Mouse (Mus musculus) CD4-positive, CD25-positive, alpha-beta regulatory T cell, adult 4 months (primary cell): ENCODE data around the gene Adamts14. TPM values are rescaled to one million over a fixed set of nuclear protein-coding genes. Genes with fewer than 3 reads are reported as not detected.

ENCODE experiments used
- ATAC-seq: one replicate; pipeline ENCODE4 v1.8.0; 2017
- polyA plus RNA-seq, 2 experiments: library from polyadenylated mRNA; unstranded; fragments of 100-300 nt; shearing (Covaris generic); gene quantifications; one replicate each; pipeline ENCODE4 v1.2.1; 2017

Gene Adamts14
- under 1 TPM in 1 of 2 experiments, not detected in 1; 0.11 TPM for polyA plus RNA-seq

DNA sequence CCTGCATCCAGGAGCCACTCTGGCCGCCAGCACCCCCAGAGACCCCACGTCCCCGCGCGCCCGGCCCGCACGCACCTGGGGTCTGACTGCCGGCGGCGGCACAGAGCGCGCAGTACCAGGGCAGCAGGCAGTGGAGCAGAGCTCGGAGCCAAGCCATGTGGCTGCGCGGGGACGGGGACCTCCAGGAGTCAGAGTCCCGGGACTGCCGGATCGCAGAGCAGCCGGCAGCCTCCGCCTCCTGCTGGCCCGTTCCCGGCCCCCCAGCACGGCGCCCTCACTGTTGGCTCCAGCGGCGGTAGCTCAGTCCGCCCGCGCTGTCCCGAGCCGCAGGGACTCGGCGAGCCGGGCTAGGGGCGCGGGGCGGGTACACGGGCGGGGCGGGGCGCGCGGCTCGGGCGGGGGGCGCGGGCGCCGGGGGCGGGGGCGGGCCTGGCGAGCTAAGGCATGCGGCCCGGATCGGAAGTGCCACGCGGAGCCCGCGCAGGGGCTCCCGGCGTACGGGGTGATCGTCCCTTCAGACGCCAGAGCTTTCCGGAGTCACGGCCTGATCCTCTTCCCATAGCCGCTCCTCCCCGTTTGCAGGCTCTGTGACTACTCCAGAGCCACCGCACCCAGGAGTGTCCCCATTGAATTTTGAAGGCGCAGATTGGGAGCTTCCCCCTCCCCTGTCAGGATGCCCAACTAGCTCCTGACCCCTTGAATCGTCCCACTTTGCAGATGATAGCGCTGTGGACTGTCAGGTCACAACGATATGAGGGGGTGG is at the start of gene Adamts14:
Adamts14 (minus strand) TSS at position 358 of the 763 bp plus-strand sequence.
- no peak for ATAC-seq

DNA sequence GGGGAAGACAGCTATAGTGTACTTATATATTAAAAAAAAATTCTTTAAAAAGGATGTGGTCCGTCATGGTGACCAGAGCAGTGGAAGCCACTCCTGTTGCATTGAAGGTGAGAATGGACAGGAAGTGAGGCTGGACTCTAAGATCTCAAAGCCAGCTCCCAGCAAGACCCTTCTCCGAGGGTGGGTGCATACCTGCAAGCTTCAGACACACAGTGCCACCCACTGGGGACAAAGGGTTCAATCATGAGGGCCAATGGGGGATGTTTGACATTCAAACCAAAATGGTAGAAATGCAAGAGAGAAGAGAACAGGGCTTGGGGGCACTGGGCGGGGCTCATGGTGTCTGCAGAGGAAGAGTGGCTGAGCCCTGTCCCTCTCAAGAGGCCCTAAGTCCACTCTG is 45.3 kb upstream of the Adamts14 start:
- ATAC-seq: no peak

DNA sequence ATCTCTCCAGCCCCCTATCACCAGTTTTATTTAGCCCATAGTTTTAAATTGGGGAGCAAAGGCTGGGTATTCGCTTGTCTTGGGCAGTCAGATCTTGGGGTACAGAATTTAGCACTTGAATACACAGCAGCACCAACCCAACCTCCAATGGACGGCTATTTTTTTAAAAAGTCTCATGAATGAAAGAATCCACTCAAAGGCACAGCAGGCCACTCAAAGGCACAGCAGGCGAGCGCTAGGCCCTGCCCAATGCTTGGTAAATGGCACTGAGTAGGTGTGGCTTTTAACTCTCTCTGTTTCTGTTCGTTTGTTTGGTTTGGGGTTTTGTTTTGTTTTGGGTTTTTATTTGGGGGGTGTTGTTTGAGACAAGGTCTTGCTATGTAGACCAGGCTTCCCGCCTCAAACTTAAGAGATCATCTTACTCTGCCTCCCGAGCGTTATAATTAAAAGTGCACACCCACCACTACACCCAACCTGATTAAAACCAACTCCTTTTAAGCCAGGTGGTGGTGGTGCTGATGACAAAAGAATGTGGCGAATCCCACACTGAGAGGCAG is 42.2 kb upstream of the Adamts14 start:
- no peak for ATAC-seq

DNA sequence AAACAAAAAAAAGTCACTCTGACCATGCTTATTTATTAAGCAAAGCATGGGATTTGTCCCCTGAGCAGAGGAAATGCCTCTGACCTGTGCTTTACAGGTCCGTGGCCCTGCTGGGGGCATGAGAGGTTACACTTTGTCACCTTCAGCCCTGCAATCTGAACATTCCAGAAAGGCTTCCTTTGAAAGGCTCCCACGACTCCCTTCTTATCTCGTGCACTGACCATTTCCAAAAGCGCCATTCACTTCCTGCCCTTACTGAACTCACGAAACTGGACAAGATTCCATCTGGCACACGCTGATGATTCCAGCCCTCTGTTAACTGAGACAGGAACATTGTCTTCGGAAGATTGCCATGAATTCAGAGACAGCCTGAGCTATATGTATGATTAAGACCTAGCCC is 40.5 kb upstream of the Adamts14 start:
- ATAC-seq: no peak

GRCm38 (mm10) chr10:61312754-61313153 is 39.5 kb upstream of the Adamts14 start:
- no peak for ATAC-seq

DNA sequence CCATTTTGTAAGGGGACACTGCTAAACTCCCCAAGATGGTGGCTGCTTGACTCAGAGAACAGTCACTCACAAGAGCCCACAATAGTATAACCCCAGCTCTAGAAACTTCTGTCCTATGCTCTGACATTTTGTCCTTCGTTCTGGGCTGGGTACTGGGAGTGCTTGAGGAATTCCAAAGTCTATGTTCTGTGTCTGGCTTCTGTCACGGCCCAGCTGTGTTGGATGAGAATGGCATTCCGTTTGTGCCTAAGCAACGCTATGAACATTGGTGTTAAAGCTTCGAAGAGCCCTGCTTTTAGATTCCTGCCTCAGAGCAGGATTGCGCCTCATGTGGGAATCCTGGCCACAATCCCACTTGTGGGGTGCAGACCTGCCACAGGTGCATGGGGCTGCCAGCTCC is 38.9 kb upstream of the Adamts14 start:
- ATAC-seq: no peak

- no peak for ATAC-seq
Observed at GRCm38 (mm10) chr10:61308706-61309320, 35.6 kb upstream of the Adamts14 start.

- ATAC-seq: peak; percentile 77
Observed at GRCm38 (mm10) chr10:61305928-61306590, 32.8 kb upstream of the Adamts14 start.

DNA sequence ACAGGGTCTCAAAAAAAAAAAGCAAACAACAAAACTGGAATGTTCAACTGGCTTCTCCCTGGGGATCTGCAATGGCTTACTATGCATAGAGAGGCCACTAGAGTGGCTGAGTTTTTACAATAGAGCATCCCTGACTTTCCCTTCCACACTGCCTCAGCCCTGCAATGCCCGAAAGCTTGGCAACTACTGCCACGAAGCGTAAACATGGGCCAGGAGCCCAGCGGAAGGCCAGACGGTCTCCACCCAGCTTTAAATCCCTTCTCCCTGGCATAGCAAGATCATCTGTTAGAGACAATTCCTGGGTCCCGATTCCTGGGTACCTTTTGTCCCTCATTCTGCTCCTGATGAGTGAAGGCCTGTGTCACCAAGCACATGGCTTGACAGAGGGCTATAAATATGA is 30.8 kb upstream of the Adamts14 start:
- ATAC-seq: no peak

DNA sequence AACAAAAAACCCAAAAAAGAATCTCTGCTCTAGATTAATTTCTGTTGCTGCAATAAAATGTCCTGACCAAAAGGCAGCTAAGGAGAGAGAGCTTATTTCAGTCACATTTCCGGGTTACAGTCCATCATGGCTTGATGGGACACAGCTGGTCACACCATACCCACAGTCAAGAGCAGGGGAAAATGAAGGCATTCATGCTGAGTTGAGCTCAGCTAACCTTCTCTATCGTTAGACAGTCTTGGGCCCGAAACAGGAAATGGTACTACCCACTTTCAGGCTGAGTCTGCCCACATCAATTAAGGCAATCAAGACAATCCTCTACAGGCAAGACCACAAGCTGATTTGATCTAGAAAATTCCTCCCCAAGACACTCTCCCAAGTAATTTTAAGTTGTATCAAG is 27.8 kb upstream of the Adamts14 start:
- ATAC-seq: no peak

DNA sequence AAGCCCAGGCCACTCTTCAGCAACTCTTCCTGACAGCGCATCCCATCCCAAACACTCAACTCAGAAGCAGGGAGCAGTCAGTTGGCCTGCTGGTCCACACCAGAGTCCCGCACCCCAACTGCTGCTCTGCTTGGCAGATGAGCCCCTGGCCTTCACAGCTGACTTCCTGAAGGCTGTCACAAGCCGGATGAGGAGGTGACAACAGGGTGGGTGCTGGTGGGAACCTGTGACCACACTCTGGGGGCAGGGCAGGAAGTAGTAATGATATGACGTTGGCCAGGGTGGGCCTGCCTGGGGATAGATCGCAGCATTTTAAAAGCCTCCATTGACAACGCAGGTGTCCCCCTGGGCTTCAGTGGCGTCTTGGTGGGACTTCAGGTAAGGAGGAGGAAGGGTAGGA is 24.2 kb upstream of the Adamts14 start, which contains the start of gene Prf1:
Prf1 (plus strand) TSS at position 357 of the 400 bp plus-strand sequence.
- peak; percentile 93 for ATAC-seq

GRCm38 (mm10) chr10:61296713-61297445 is 23.6 kb upstream of the Adamts14 start:
- ATAC-seq: peak; percentile 67

- no peak for ATAC-seq
Observed at GRCm38 (mm10) chr10:61294242-61294641, 21.0 kb upstream of the Adamts14 start.

DNA sequence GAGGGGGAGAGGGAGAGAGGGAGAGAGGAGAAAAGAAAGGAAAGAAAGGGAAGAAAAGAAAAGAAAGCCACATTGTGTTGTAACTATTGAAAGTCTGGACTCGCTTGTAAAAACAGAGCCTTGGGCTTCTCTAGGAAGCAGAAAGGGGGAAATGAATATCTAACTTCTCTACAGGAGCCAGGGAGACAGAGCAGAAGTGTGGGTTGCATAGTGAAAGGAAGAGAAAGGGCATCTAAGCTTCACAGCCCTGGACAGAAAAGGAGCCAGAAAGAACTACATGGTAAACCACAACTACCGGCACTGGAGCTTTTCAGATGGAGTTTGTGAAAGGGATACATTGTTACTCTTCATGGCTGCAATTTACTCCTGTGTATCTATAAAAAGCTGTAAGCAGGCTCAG is 17.2 kb upstream of the Adamts14 start:
- ATAC-seq: no peak

- no peak for ATAC-seq
Observed at GRCm38 (mm10) chr10:61290016-61290415, 16.8 kb upstream of the Adamts14 start.

DNA sequence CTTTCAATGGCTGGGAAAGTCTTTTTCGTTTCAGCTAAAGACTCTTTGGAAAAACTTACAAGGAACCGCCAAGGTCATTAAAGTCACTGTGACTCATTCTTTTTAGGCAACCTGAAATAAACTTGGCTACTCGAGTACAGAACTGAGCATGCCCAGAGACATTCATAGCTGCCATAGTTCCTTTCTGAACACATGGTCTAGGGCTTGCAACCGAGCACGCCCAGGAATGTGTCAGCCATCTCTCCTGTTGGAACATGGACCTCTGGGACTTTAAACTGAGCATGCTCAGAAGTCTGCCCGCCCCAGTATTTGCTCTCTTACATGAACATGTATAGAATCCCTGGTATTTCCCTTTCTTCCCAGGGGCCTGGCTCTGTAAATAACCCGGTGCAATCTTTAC is 13.0 kb upstream of the Adamts14 start:
- no peak for ATAC-seq

- ATAC-seq: no peak
Observed at GRCm38 (mm10) chr10:61285271-61285670, 12.0 kb upstream of the Adamts14 start.

GRCm38 (mm10) chr10:61284309-61284708 is 11.1 kb upstream of the Adamts14 start:
- ATAC-seq: no peak

DNA sequence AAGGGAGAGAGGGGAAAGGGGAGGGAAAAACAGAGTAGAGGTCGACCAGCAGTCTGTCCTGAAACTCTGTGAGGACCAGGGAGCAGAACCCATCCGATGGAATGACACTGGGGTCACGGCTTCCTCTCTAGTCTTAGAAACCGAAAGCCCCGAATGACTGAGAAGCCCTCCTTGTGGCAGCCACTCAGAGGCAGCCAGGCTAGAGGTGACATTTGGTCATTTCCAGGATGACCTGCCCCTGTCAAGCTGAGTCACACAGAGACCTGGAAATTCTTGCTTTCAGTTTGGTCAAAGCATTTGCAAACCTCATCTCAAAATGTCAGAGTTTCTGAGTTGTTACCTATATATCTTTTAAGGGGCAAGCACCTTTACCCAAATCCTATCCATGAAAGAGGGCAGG is 7.9 kb upstream of the Adamts14 start:
- ATAC-seq: no peak

GRCm38 (mm10) chr10:61277918-61278674 is 4.9 kb upstream of the Adamts14 start:
- ATAC-seq: no peak

GRCm38 (mm10) chr10:61277051-61277450 is 3.8 kb upstream of the Adamts14 start:
- no peak for ATAC-seq

GRCm38 (mm10) chr10:61275669-61276110 is 2.5 kb upstream of the Adamts14 start:
- ATAC-seq: peak; percentile 74
